Mouse (Mus musculus) heart, postnatal 0 days (tissue): Measurements from ENCODE around the gene Krt82. TPM values are rescaled to one million over a fixed set of nuclear protein-coding genes. Genes with fewer than 3 reads are reported as not detected.
"Not testable (repeated sequence)": the region's sequence is repeated elsewhere in the genome, so short reads cannot be mapped to it uniquely, and the experiment has no call there.

Source experiments
- ATAC-seq: fragments of 200-750 bp; cut with Nextera tagmentation; 2 replicates; pipeline ENCODE4 v1.8.0; 2017; ENCODE audit warnings: low read depth, moderate number of reproducible peaks, moderate library complexity; ENCODE audit not compliant: insufficient read depth
- DNase-seq: peaks from one replicate; pipeline ENCODE4 v3.0.0-alpha.2; 2016; ENCODE audit warnings: low spot score
- H3K27ac ChIP-seq: fragments of 300-500 bp; sonication (generic); 2 replicates; pipeline ENCODE4 v1.5.1; 2014; ENCODE audit warnings: low read depth, mild to moderate bottlenecking
- H3K27me3 ChIP-seq: fragments of 300-500 bp; sonication (generic); 2 replicates; pipeline ENCODE4 v1.6.1; 2014; ENCODE audit warnings: low read length, mixed read lengths; ENCODE audit not compliant: control insufficient read depth, insufficient read depth
- H3K36me3 ChIP-seq: fragments of 300-500 bp; sonication (generic); replicated peaks from 2 replicates; pipeline ENCODE4 v1.6.1; 2014; ENCODE audit warnings: low read length, mixed read lengths; ENCODE audit not compliant: control insufficient read depth, insufficient read depth
- H3K4me1 ChIP-seq: fragments of 300-500 bp; sonication (generic); 2 replicates; pipeline ENCODE4 v1.6.1; 2014; ENCODE audit warnings: antibody characterized with exemption; ENCODE audit not compliant: control insufficient read depth, insufficient read depth
- H3K4me2 ChIP-seq: fragments of 300-500 bp; sonication (generic); 2 replicates; pipeline ENCODE4 v1.6.1; 2014; ENCODE audit warnings: low read depth, mild to moderate bottlenecking, low read length, moderate library complexity
- H3K4me3 ChIP-seq: fragments of 300-500 bp; sonication (generic); 2 replicates; pipeline ENCODE4 v1.5.1; 2014; ENCODE audit warnings: low read depth, low read length
- H3K9ac ChIP-seq: fragments of 300-500 bp; sonication (generic); replicated peaks from 2 replicates; pipeline ENCODE4 v1.6.1; 2014; ENCODE audit warnings: low read depth, low read length, mixed read lengths
- H3K9me3 ChIP-seq: fragments of 300-500 bp; sonication (generic); replicated peaks from 2 replicates; pipeline ENCODE4 v1.6.1; 2016; ENCODE audit warnings: low read length; ENCODE audit not compliant: control insufficient read depth
- CTCF ChIP-seq: IDR thresholded peaks from 2 replicates; pipeline ENCODE4 v1.5.1; 2016; ENCODE audit warnings: antibody characterized with exemption, control low read depth, low read depth
- EP300 ChIP-seq: IDR thresholded peaks from 2 replicates; pipeline ENCODE4 v1.6.1; 2016; ENCODE audit warnings: antibody characterized with exemption, low read depth
- WGBS: fragments of 180-500 bp; shearing (Covaris S2); extraction: QIAGEN DNeasy Blood & Tissue Kit; methylation state at CpG from one replicate; pipeline ENCODE4 v1.1.7; 2014; 5-methylcytosine and 5-hydroxymethylcytosine counted together
- polyA plus RNA-seq: library from polyadenylated mRNA; unstranded; fragments of >200 nt; fragmentation: Nextera tagmentation; extraction: Ambion mirVana; gene quantifications from 2 replicates; pipeline ENCODE4 v1.2.1, GENCODE M21; 2015
- total RNA-seq: library from RNA; depleted of rRNA; stranded (reverse); fragments of >200 nt; gene quantifications from 2 replicates; pipeline ENCODE4 v1.2.3, GENCODE M21; 2014; ENCODE audit warnings: low replicate concordance

Gene Krt82
- total and polyA plus RNA-seq, 2 experiments from 2014 or later, result not detected

DNA sequence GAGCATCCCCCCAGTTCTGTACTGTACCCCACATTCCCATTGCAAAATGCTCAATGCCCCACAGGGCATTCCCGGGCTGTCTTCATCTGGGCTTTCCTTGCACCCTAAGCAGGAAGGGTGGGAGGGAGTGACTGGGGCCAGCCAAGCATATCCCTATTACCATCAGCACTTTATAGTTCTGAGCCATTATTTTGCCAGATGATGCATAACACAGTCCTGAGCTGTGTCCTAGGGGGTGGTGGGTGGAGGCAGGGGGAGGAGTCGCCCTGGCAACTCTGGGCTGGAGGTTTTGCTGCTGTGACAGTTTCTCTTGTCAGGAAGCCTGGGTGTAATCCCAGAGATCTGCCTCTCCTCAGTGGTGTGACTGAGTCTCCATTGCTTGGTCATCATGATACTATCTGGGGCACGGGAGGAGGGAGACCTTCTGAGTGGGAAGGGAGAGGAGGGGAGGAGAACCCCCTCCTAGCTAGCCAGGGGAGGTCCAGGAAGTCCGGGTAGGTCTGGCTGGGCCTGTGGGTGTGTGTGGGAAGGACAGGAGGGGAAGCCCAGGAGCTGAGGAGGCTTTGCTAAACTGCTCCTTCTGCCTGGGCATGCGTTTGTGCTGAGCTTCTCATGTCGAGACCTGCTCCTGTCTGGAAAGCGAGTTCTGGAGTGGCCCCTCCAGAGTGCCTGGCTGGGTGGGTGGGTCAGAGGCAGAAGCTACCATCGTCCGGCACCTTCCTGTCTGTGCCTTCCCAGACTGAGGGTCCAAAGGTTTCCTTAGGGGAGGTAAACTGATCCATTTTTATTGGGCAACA, 14.2 kb downstream of the Krt82 start:
- WGBS, result 50% methylated on average over 9 of the region's 9 CpGs
- H3K9me3 ChIP-seq, result no peaks in the 10 kb centered on the region

GRCm38 (mm10) chr15:101532720-101533119, 17.7 kb downstream of the Krt82 start, which contains the start of gene Krt84:
TSS of gene Krt84 (minus strand) at chr15:101532820.
- WGBS, result 76% methylated on average over 7 of the region's 7 CpGs
- no peak for ATAC-seq
- no peak for DNase-seq

More for the DNA sequence above, 14.2 kb downstream of the Krt82 start:
- Histone ChIP-seq H3K4me1 (no peaks in the 10 kb centered on the region), H3K27me3 (no peaks in the 10 kb centered on the region), H3K4me3 (no peak overlapping the region), H3K36me3 (no peaks in the 10 kb centered on the region), H3K9ac (no peak overlapping the region), H3K4me2 (no peak overlapping the region), H3K27ac (no peak overlapping the region)
- no peak for DNase-seq
- TF ChIP-seq EP300 (no peak), CTCF (no peak)
- no peak for ATAC-seq

DNA sequence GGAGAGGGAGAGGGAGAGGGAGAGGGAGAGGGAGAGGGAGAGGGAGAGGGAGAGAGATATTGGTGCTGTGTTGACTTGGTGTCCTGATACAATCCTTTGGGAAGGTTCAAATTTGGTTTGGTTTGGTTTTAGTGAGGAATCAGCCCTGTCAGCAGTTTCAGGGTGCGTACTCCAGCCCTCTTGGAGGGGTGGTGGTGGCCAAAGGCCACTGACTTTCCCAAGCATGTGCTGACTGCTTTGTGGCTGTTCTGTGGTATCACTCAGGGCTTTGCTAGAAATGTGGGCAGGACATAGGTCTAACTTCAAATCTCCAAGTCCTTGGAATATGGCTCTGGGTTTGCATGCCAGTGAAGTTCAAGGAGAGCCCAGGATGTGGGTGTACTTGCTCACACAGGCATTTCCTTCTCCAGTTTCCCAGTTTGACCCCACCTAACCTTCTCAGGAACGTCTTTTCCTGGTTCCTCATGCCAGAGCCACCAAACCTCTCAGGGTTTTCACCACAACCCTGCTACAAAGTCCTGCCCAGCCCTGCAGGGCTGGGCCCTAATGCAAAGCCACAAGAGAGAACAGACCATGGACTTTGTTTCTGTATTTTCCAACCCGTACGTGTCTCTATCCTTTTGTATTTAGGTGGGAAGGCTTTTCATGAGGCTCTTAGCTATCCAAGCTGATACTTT, 27.8 kb downstream of the Krt82 start:
- no peaks in the 10 kb centered on the region for H3K36me3 ChIP-seq
- no peak overlapping the region for H3K4me3 ChIP-seq
- WGBS, result 66% methylated on average over 4 of the region's 4 CpGs
- no peak overlapping the region for H3K4me2 ChIP-seq
- TF ChIP-seq EP300 (no peak), CTCF (no peak)
- ATAC-seq (no peak), DNase-seq (no peak)
- H3K4me1 ChIP-seq, result no peaks in the 10 kb centered on the region
- no peak overlapping the region for H3K9ac ChIP-seq
- H3K9me3 ChIP-seq, result no peaks in the 10 kb centered on the region
- 0 out of 2 replicates have a peak, but pooled peaks cover 13% of the 10 kb centered on the region for H3K27me3 ChIP-seq
- no peak overlapping the region for H3K27ac ChIP-seq

More at GRCm38 (mm10) chr15:101532720-101533119, 17.7 kb downstream of the Krt82 start, which contains the start of gene Krt84:
- TF ChIP-seq CTCF (no peak), EP300 (no peak)
- no peak within 1 kb of the TSS for H3K27ac ChIP-seq
- H3K9me3 ChIP-seq, result no peaks in the 10 kb centered on the region
- no peaks in the 10 kb centered on the region for H3K4me1 ChIP-seq
- H3K4me2 ChIP-seq, result no peak within 1 kb of the TSS
- H3K4me3 ChIP-seq, result no peak within 1 kb of the TSS
- H3K27me3 ChIP-seq, result no peaks in the 10 kb centered on the region
- H3K9ac ChIP-seq, result no peak within 1 kb of the TSS
- H3K36me3 ChIP-seq, result no peaks in the 10 kb centered on the region

DNA sequence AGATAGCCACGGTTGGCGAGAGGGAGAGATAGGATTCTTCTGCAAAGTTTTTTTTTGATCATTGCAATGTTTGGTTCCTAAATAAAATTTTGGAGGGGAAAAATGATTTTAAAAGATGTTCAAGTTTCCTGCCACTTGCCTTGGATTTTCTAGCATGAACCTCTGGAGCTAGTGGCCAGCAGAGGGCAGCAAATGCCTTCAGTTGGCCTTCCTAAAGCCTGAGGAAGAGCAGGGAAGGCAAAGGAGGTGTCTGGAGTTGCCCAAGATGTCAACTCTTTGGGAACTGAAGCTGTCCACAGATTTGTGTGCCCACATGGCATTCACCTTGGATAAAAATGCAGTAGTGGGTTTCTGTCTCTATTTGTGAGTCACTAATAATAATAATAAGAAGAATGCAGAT, 30.7 kb downstream of the Krt82 start:
- 11% methylated on average over 2 of the region's 2 CpGs for WGBS
- Histone ChIP-seq H3K9ac (no peak overlapping the region), H3K36me3 (no peaks in the 10 kb centered on the region), H3K4me1 (no peaks in the 10 kb centered on the region), H3K27ac (no peak overlapping the region), H3K9me3 (no peaks in the 10 kb centered on the region), H3K27me3 (no peaks in the 10 kb centered on the region), H3K4me3 (no peak overlapping the region), H3K4me2 (no peak overlapping the region)
- DNase-seq (peak; percentile 69), ATAC-seq (no peak)
- TF ChIP-seq EP300, result no peak
- peak; percentile 89 for TF ChIP-seq CTCF

GRCm38 (mm10) chr15:101517161-101517560, 33.3 kb downstream of the Krt82 start, which contains the start of gene Gm49425:
TSS of gene Gm49425 (minus strand) at chr15:101517261.
- not testable (repeated sequence) for DNase-seq, H3K9me3 ChIP-seq, H3K4me3 ChIP-seq, H3K9ac ChIP-seq, ATAC-seq, H3K27me3 ChIP-seq, H3K36me3 ChIP-seq, H3K4me2 ChIP-seq, H3K4me1 ChIP-seq, H3K27ac ChIP-seq
- WGBS, result 62% methylated on average over 2 of the region's 2 CpGs
